In the genomic region with DNA sequence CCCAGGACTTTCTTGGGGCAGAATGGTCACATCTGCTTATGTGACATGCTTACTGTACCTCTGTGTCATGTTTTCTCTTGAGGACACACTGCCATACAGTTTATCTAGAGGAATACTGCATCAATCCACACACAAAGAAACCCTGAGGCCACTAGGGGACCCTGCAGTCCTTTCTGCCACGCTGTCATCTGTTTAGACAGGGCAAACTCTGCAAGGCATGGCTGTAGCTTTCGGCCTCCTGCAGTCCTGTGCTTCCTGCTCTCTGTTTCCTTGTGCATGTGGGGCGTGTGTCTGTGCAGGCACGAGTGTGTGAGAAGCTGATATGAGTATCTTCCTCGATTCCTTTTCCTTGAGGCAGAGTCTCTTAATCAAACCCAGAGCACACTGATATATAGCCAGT, we compare ENCODE assay signal across 22 mouse cellular contexts.
A peak's percentile ranks its signal among the peaks of the same experiment; 100 is the strongest.
DNase-seq lines count a peak whose midpoint lies in the region; ATAC-seq and TF ChIP-seq lines count a peak whose summit lies in the region.
"Had no signal": no experiment of that assay in that cellular context is flagged by ENCODE, and none has a peak within 500 bp of the region (broad histone marks: within the 10 kb centered on the region; RNA-seq: fewer than 3 reads in every experiment).

No protein-coding gene starts in this region.

- TF ChIP-seq POLR2A in cortical plate, adult 2 months (IDR thresholded peaks at IDR 0.05; ENCODE audit: extremely low read depth, insufficient read depth, low read length) = no peak

- no peak for DNase-seq in forebrain, embryonic 10.5 days (ENCODE audit: extremely low spot score, low spot score)
- DNase-seq in lung, embryonic 14.5 days = peak; percentile 51
- DNase-seq in lung, postnatal 14 days = no peak
- DNase-seq: adrenal gland, postnatal 14 days; cerebellum, adult 11 months; heart, adult 18-20 months; right cerebral cortex, postnatal 14 days; spleen, adult 18-20 months; thymus, adult 18-20 months; thymus, postnatal 4 days had no signal

- no peaks in the 10 kb centered on the region for H3K27me3 ChIP-seq in forebrain, embryonic 16.5 days (replicated peaks; ENCODE audit: control insufficient read depth, insufficient read depth, low read length)
- no peaks in the 10 kb centered on the region; the same call in 1 of the 2 replicates for H3K27me3 ChIP-seq in forebrain, embryonic 10.5 days (ENCODE audit: poor library complexity, severe bottlenecking)
- no peaks in the 10 kb centered on the region for H3K27me3 ChIP-seq in hindbrain, embryonic 15.5 days
- H3K27me3 ChIP-seq in hindbrain, embryonic 13.5 days = no peaks in the 10 kb centered on the region
- H3K27me3 ChIP-seq in lung, embryonic 14.5 days (ENCODE audit: insufficient read depth, low read length) = no peaks in the 10 kb centered on the region
- H3K27me3 ChIP-seq: forebrain, embryonic 15.5 days; kidney, embryonic 15.5 days; limb, embryonic 15.5 days; liver, embryonic 15.5 days had no signal

- H3K36me3 ChIP-seq in forebrain, embryonic 16.5 days (ENCODE audit: control insufficient read depth, insufficient read depth) = no peaks in the 10 kb centered on the region
- H3K36me3 ChIP-seq in forebrain, embryonic 10.5 days (replicated peaks) = no peaks in the 10 kb centered on the region
- no peaks in the 10 kb centered on the region for H3K36me3 ChIP-seq in hindbrain, embryonic 15.5 days
- no peaks in the 10 kb centered on the region for H3K36me3 ChIP-seq in hindbrain, embryonic 13.5 days
- no peaks in the 10 kb centered on the region for H3K36me3 ChIP-seq in lung, embryonic 14.5 days (ENCODE audit: insufficient read depth)
- H3K36me3 ChIP-seq: embryonic facial prominence, embryonic 10.5 days; forebrain, embryonic 15.5 days; kidney, embryonic 15.5 days; limb, embryonic 15.5 days; liver, embryonic 15.5 days; midbrain, embryonic 10.5 days had no signal

- TF ChIP-seq CTCF in lung, embryonic 14.5 days (IDR thresholded peaks at IDR 0.05; ENCODE audit: low read depth) = peak; percentile 63
- TF ChIP-seq CTCF in cortical plate, adult 2 months (IDR thresholded peaks at IDR 0.05; ENCODE audit: extremely low read depth, insufficient read depth, low read length) = peak; percentile 13; the same call in 1 of the 2 replicates

- H3K4me3 ChIP-seq in forebrain, embryonic 16.5 days (replicated peaks; ENCODE audit: low read length) = no peak overlapping the region
- no peak overlapping the region for H3K4me3 ChIP-seq in forebrain, embryonic 10.5 days
- H3K4me3 ChIP-seq in hindbrain, embryonic 15.5 days = no peak overlapping the region
- no peak overlapping the region for H3K4me3 ChIP-seq in hindbrain, embryonic 13.5 days
- no peak overlapping the region for H3K4me3 ChIP-seq in lung, embryonic 14.5 days (ENCODE audit: low read depth, low read length)
- H3K4me3 ChIP-seq in cortical plate, adult 2 months (ENCODE audit: insufficient read depth, low read length) = no peak overlapping the region
- H3K4me3 ChIP-seq: embryonic facial prominence, embryonic 10.5 days; forebrain, embryonic 15.5 days; kidney, embryonic 15.5 days; limb, embryonic 15.5 days; liver, embryonic 15.5 days; midbrain, embryonic 10.5 days had no signal

- peaks cover 11% of the 10 kb centered on the region for H3K4me1 ChIP-seq in forebrain, embryonic 16.5 days (replicated peaks; ENCODE audit: control insufficient read depth, insufficient read depth, low read length)
- peaks cover 5% of the 10 kb centered on the region; the same call in 1 of the 2 replicates for H3K4me1 ChIP-seq in forebrain, embryonic 10.5 days
- H3K4me1 ChIP-seq in hindbrain, embryonic 15.5 days (replicated peaks) = peaks cover 13% of the 10 kb centered on the region; the same call in 1 of the 2 replicates
- peaks cover 18% of the 10 kb centered on the region for H3K4me1 ChIP-seq in hindbrain, embryonic 13.5 days (replicated peaks)
- no peaks in the 10 kb centered on the region for H3K4me1 ChIP-seq in lung, embryonic 14.5 days (ENCODE audit: insufficient read depth)
- no peaks in the 10 kb centered on the region for H3K4me1 ChIP-seq in cortical plate, adult 2 months (ENCODE audit: control insufficient read depth, insufficient read depth, low read length)
- H3K4me1 ChIP-seq: kidney, embryonic 15.5 days; limb, embryonic 15.5 days; liver, embryonic 15.5 days had no signal

- no peak overlapping the region for H3K27ac ChIP-seq in forebrain, embryonic 16.5 days (ENCODE audit: low read length)
- H3K27ac ChIP-seq in forebrain, embryonic 10.5 days = no peak overlapping the region
- no peak overlapping the region for H3K27ac ChIP-seq in hindbrain, embryonic 15.5 days (replicated peaks)
- H3K27ac ChIP-seq in hindbrain, embryonic 13.5 days = no peak overlapping the region
- no peak overlapping the region for H3K27ac ChIP-seq in lung, embryonic 14.5 days (ENCODE audit: low read depth)
- H3K27ac ChIP-seq in cortical plate, adult 2 months (ENCODE audit: insufficient read depth, low read length) = no peak overlapping the region
- H3K27ac ChIP-seq: embryonic facial prominence, embryonic 10.5 days; forebrain, embryonic 15.5 days; kidney, embryonic 15.5 days; limb, embryonic 15.5 days; liver, embryonic 15.5 days; macrophage; midbrain, embryonic 10.5 days had no signal

- H3K4me2 ChIP-seq in forebrain, embryonic 16.5 days (ENCODE audit: low read length) = no peak overlapping the region
- 0 out of 2 replicates have a peak overlapping the region, but pooled peaks have one; percentile 5 for H3K4me2 ChIP-seq in hindbrain, embryonic 15.5 days
- no peak overlapping the region for H3K4me2 ChIP-seq in hindbrain, embryonic 13.5 days
- no peak overlapping the region for H3K4me2 ChIP-seq in lung, embryonic 14.5 days
- H3K4me2 ChIP-seq: forebrain, embryonic 15.5 days; kidney, embryonic 15.5 days; limb, embryonic 15.5 days; liver, embryonic 15.5 days had no signal

- WGBS in forebrain, embryonic 16.5 days = 56% methylated on average over 5 of the region's 5 CpGs
- WGBS in forebrain, embryonic 10.5 days = 53% methylated on average over 5 of the region's 5 CpGs
- WGBS in hindbrain, embryonic 15.5 days = 51% methylated on average over 5 of the region's 5 CpGs
- WGBS in hindbrain, embryonic 13.5 days = 58% methylated on average over 5 of the region's 5 CpGs
- 29% methylated on average over 5 of the region's 5 CpGs for WGBS in lung, embryonic 14.5 days

- H3K9me3 ChIP-seq in forebrain, embryonic 16.5 days (ENCODE audit: control insufficient read depth, low read length) = no peaks in the 10 kb centered on the region
- no peaks in the 10 kb centered on the region for H3K9me3 ChIP-seq in forebrain, embryonic 10.5 days
- no peaks in the 10 kb centered on the region for H3K9me3 ChIP-seq in hindbrain, embryonic 15.5 days
- no peaks in the 10 kb centered on the region for H3K9me3 ChIP-seq in hindbrain, embryonic 13.5 days
- H3K9me3 ChIP-seq in lung, embryonic 14.5 days (ENCODE audit: low read depth, low read length) = no peaks in the 10 kb centered on the region
- H3K9me3 ChIP-seq: embryonic facial prominence, embryonic 10.5 days; forebrain, embryonic 15.5 days; kidney, embryonic 15.5 days; limb, embryonic 15.5 days; liver, embryonic 15.5 days; midbrain, embryonic 10.5 days had no signal

- H3K9ac ChIP-seq in forebrain, embryonic 16.5 days (replicated peaks; ENCODE audit: low read depth, low read length) = 0 out of 2 replicates have a peak overlapping the region, but pooled peaks have one; percentile 17
- H3K9ac ChIP-seq in hindbrain, embryonic 15.5 days = 0 out of 2 replicates have a peak overlapping the region, but pooled peaks have one; percentile 12
- H3K9ac ChIP-seq in hindbrain, embryonic 13.5 days = no peak overlapping the region
- H3K9ac ChIP-seq in lung, embryonic 14.5 days = no peak overlapping the region
- H3K9ac ChIP-seq: forebrain, embryonic 15.5 days; kidney, embryonic 15.5 days; limb, embryonic 15.5 days; liver, embryonic 15.5 days had no signal

- no peak for ATAC-seq in forebrain, embryonic 16.5 days
- no peak for ATAC-seq in hindbrain, embryonic 15.5 days (ENCODE audit: low FRiP score, low read depth)
- no peak for ATAC-seq in hindbrain, embryonic 13.5 days (ENCODE audit: low FRiP score)
- ATAC-seq in lung, embryonic 14.5 days (ENCODE audit: insufficient read depth) = no peak
- ATAC-seq: forebrain, embryonic 15.5 days; intestine, embryonic 16.5 days had no signal

Comparison
In these comparisons a context has a peak if more than half of its experiments do, and no peak if none do; other contexts are left out.
1. H3K9ac ChIP-seq: peak in forebrain, embryonic 16.5 days (single experiment) and hindbrain, embryonic 15.5 days (single experiment); none in hindbrain, embryonic 13.5 days (single experiment) and lung, embryonic 14.5 days (single experiment).